Mouse (Mus musculus): ENCODE measurements around the gene D330045A20Rik.

DNA sequence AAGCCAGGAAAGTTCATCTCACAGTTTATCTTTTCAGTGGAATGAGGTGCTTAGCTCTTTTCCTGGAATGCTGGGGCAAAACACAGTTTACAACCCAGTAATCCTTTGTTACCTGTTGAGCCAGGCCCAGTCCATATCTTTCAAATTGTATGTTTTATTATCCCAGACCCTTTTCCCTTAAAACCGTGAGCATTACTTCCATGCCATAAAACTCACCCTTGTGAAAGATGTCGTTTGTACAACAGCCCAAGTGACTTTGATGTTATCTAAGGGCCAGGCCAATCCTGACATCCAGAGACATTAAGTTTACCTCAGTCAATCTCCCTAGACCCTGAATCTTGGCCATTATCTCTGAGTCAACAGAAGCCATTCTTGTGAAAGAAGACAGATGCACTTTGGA, 23.4 kb upstream of the D330045A20Rik start:
- TF ChIP-seq TAL1 (IDR thresholded peaks at IDR 0.05; ENCODE audit: low read length) (no peak), GATA1 (IDR thresholded peaks at IDR 0.05; ENCODE audit: low read length) (no peak)

Data from erythroblast, embryonic 14.5 days (primary cell).